Mouse (Mus musculus) frontal cortex, postnatal 14 days (tissue): ENCODE results near the gene Plxnc1.

Experiments used
- DNase-seq, 2 experiments: peaks; one replicate each; pipeline ENCODE4 v3.0.0; 2022; ENCODE audit warnings: low spot score in 2 of 2

Gene Plxnc1

DNA sequence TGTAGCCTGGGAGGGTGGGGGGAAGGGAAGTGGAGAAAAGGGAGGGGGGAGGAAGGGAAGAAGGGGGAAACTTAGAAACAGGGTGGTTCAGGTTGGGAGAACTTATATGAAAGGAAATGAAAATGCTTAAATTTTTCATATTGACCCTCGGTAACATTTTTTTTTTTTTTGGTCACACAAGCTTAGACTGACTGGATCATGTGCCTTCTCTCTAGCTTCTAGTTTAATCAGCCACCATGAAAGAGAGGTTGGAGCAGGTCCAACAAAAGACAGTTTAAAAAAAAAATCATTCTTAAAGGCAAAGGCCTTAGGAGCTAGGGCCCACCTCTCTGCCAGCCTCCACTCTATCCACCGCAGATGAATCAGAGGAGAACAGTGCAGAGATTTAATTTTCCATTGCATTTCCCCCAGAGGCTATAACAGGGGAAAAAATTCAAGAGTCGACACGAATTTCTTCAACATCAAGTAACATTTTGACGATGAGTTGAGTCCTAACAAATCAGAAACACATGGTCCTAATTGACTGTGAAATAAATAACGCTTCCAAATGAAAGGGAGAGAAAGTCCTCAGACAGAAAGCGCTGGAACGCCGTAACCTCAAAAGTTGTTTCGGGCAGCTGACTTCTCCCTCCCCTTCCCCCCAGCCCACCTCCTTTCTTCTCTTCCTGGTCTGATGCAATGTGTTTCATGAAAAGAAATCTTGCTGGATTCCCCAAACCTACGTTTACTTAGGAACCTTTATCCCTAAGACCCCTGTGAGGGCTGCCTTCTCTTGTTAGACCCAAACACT lies 120.5 kb downstream of the Plxnc1 start:
- no peak for DNase-seq

DNA sequence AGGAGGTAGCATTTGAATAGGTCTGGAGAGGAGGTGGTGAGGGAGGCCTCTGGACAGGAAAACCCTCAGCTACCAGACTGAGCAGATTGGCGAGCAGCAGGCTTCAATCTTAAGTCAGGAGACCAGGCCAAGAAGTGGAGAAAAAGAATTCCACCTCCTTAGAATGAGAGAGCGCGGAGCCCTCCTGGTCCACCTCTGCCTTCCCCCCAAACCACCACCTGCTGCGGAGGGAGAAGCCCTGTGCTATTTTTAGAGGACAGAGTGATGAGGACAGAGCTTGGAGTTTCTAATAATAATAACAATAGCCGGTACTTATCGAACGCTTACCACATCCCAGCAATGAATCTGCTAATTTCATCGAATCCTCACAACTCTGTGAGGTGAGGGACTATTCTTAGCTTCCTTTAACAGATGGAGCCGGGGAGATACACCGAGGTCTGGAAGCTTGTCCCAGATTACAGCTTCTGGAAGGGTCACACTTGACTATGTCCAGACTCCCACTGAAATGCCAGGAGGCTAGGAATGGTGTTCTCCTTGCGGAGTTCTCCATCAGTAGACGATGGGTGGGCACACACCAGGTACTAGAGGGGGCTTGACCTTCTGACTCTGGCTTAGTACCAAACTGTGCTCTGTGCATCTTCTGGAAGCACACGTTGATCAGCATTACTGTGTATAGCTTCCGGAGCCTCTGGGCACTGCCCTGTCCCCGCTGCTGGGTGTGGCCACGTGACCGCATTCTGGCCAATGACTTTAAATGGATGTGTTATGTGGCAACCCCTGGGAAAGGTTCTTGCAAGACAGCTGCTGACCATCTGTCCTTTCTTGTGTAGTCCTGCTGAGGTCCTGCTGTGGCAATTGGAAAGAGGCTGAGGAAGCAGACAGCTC lies 125.6 kb downstream of the Plxnc1 start:
- DNase-seq, result no peak

DNA sequence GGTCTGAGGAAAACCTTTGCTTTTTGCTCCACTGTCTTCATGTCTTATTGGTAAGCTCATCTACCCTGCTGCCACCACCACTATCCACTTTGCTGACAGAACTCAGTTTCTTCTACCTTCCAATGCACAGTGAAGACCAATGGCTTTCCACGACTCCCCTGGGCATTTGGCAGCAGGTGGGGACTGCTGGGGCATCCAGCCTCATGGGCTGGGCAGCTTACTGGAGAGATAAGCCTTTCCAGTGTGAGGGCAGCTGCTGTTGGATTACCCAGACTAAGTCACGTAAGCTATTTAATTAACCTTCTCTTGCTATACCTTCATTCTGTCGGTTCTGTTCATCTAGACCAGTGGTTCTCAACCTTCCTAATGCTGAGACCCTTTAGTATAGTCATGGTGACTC lies 126.5 kb downstream of the Plxnc1 start:
- DNase-seq, result no peak

DNA sequence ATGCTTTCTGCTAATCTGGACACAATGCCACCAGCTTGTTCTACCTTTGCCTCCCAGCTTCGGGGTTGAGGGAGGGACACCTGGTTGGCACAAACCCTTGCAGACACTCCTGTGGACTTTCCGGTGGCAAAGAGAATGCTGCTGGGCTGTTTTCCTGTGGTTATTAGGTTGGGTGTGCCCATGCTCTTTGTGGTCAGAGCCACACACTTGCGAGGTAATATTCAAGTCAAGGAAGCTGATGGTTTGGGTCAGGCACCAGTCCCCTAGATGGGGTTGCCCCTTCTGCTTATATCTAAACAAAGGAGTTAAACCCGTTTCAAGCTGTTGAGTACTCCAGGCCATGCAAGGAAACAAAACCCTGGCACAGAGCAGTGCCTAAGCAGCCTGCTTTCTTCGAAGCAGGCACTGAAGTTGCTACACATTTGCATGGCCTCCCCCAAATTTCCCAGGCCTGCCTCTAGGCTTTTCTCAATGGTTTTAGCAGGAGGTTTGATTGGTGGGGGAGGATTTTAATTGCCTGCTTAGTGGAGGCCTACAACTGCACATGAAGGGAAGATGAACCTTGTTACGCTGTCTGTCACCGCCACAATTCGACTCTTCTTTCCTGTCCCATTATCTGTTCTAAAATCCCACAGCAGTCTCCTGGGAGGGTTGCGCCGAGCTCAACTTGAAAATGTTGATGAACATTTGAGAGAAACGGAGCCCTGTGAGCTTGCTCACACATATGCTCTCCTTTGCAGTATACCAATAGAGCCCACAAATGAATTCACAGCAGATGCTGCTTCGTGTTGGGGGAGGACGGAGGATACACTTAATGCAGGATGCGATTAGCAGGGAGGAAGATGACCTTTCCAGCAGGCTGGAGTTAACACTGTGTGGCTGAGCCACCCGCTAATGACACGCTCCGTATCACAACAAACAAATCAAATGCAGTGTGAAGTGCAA lies 132.5 kb downstream of the Plxnc1 start:
- no peak for DNase-seq

DNA sequence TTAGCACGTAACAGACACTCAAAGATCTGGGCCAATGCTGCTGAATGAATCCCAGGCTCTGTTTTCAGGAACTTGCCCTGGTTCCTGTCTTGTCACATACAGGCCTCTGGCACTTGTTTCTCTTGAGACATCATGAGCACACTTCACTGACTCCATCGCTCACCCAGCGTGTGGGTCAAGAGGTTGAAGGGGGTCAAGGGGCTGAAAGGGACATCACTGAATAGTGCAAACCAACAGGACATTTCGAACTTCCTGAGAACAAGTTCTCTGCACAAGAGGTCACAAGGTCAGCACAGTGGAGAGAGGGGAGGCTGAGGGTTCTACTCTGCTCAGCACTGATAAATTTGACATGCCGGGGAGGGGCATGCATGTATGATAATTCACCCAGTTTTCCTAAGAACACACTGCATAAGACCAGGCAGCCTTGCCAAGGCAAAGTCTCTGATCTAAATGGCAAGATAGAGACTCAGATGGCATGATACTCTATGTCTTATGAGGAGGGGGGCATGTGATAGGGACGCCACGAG lies 134.6 kb downstream of the Plxnc1 start:
- DNase-seq, result no peak

DNA sequence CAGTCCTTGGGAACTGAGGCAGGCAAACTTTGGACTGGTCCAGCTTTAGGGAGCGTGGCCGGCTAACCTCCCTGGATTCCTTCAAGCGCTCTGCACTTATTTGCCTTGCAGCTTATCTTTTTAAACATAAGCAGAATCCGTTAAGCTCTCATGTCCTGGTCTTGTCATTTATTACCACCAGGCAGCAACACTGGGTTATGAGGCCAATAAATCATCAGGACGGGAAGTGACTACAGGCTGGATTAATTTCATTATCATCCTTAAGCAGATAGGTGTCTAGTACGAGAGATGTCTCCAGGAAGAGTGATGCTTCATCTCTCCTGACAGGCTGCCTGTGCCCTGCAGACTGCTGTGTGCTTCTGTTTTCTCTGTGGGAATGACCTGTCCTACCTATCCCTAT lies 136.4 kb downstream of the Plxnc1 start:
- no peak for DNase-seq

DNA sequence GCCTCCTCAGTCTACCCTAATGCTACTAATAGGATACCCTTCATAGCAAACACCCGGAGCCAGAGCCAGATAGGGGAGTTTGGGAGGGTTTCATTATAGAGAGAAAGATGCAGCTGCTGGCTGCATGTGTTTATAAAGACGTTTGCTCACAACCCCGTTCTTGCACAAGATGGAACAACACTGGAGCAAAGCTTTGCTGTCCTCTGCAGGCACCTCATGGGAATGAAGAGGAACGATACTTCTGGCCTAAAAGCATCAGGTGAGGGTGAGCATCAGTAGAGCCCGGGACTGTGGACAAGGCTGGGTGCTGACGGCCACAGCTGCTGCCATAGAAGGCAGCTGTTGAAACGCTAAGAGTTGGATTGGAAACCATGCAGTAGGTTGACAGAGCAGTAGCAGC lies 137.3 kb downstream of the Plxnc1 start:
- no peak for DNase-seq

DNA sequence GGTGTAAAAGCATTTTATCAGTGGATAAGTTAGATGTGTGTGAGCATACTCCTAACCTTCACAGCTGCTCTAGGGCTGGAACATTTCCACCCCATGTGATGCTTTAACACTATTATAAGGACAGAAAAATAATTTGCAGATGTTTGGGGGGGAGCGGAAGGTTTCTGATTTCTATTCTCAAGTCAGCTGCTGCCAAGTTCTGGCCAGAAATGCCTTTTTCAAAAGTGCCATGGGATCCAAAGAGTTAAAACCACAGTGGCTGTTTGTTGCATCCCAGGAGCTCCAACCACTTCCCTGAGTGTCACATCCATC lies 139.8 kb downstream of the Plxnc1 start:
- DNase-seq, result no peak

DNA sequence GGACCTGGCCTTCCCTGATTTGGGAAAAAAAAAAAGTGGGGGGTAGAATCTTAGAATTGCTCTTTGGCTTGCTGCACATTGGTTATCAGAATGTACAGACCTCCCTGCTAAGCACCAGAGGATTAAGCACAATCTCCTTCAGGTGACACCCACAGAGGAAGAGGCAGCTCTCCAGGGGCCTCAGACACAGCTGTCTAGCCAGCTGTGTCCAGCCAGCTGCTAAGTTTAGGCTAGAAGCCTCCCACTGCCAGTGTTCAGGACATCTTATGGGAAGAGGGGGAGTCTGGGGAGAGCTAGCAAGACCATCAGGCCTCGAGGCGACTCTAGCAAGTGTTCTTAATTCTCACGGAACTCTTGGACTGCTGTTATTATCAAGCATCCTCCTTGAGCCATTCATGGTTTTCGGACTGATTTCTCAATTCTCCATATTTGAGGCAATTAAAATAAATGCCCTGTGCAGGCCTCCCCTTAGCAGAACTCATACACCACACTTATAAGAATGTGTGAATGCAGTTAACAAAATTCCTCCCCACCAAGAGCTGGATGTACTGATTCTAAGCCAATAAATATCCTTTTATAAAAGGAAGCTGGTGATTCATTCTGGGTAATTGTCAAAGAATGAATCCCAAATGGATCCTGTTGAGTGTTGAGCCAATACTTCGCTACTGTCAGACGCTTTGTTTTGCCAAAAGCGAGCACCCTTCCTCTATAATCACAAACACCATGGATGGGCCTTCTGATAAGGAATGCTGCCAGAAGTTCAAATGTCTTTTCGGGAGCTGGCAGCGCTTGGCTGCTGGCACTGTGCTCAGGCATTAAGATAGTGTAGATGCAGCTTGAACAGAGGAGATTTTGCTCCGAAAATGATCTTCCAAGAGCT lies 140.4 kb downstream of the Plxnc1 start:
- no peak for DNase-seq

DNA sequence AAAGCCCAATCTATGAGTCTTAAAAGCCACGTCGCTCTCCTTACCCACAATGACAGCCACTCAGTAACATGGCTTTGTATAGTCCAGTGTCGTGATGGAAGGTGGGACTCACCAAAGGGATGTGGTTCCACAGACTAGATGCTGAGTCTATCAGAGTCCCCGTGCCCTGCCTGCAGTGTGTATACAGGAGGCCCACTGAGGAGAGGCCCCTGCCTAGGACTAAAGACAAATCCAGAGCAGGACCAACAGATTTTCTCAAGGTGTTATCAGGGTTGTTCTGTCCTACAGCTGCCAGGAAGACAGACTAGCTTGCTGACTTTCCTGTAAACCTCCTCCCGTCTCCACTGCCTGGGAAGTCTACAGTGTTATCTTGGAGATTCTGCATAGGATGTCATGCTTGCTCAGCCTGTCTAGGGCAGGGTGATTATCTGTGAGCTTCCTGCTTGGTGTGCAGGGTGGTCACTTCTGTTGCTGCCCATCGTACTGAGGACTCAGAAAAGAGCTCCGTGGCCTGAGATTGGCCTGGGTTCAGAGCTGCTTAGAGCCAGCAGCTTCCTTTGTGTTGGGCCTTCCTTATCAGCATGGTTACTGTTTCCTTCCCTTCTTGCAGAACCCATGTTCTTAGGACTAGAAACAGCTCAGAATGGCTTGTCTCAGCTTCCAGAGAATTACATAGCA lies 143.8 kb downstream of the Plxnc1 start:
- DNase-seq, result no peak

DNA sequence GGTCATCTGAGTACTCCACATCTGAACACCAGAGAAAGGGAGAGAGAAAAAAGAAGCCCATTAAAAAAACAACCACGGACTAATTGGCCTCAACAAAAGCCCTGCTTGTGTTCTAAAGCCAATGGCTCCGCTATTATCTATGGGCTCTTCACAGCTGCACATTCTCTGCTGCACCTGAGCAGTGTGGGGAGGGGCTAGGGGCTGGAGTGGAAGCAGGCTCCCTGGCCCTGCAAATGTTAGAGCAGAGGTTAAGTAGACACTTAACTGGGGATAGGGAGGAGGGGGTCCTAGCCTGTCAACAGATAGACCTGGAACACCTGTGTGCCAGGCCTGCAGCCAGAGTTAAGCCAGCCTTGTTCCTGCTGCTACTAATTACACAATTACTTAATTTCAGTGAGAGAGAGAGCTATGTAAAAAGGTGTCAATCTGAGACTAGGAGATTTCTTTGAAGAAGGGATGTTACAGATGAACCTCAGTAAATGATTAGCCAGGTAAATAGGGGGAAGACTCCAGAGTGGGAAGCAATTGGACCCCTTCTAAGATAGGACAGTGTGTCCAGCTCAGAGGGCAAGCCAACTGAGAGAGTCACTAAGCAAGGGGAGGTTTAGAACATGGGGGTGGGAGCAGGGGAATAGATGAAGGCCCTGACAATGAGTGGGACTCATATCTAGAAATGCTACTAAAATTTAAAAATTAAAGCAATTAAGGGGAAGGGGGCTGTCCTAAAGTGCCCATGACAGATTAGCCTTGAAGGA lies 145.0 kb downstream of the Plxnc1 start:
- no peak for DNase-seq

DNA sequence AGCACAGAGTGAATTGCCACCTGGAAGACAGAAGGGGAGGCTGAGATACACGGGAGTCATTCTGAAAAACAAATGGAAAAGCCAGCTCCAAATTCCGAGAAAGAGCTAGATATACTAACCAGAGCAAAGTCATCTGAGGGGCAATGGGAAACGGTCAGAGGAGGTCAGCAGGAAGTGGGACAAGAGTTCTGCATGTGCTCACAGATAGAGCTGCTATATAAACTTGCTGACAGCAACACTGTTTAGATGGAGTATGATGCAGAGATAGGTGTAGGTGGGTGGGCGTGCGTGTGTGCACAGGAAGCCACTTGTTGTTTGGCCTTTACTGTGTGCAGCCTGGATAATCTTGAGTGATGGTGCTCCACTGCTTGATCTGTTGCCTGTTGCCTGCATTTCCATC lies 146.5 kb downstream of the Plxnc1 start:
- DNase-seq, result no peak

DNA sequence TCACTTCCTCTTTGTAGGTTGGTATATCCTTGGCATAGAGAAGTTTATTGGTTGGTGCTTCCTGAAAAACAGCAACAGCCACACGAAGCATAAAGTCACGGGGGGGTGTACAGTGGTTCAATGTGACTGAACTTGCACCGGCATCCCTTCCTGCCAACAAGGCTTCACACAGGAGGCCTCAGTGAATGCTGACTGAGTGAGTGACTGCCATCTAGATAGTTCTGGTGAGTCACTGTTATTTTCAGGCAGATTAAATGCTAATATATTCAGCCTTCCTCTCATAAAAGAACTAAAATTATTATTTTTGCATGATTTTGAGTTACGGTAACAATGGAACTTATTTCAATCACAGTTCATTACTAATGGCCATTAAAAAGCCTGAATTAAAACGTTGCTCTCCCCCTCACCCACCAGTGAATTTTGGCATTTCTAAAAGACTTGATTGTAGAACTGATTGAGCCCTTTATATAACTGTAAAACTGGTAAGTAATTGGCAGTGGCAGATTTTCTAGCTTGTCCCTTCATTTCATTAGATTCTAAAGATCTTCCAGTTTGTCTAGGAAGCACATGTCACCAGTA lies 149.9 kb downstream of the Plxnc1 start:
- DNase-seq, result no peak

DNA sequence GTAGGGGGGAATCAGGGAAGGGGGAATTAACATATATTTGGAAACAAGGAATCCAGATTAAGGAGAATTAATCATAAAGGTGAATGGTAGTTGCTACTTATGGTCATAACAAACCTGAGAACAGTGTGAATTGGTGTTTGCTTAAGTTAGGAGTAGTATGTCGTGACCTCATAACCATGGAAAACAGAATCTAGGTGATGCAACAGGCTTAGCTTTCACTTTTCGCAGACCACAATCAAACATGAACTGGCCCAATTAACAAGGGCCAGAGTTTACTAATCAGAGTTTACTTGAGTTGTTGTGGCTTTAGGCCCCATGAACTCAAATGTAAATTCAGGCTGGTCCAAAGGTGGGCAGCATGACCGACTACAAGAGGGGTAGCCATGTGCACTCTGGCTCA lies 150.7 kb downstream of the Plxnc1 start:
- no peak for DNase-seq

DNA sequence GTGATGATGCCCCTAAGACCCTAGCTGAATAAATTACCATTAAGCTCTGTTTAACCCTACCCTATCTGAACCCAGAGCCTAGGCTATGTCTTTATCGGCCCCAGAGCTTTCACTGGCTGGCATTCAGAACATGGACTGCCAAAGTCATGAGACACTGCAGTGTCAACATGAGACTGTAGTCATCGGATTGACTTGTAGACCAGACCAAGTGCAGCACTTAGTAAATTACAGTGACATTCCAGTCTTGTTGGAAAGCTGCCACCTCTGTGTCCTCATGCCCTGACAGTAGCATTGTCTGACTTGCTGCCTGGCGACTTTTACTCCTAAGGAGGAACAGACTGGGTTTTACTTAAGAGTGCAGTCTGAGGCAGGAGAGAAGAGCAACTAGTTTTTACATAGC lies 155.4 kb downstream of the Plxnc1 start:
- no peak for DNase-seq

DNA sequence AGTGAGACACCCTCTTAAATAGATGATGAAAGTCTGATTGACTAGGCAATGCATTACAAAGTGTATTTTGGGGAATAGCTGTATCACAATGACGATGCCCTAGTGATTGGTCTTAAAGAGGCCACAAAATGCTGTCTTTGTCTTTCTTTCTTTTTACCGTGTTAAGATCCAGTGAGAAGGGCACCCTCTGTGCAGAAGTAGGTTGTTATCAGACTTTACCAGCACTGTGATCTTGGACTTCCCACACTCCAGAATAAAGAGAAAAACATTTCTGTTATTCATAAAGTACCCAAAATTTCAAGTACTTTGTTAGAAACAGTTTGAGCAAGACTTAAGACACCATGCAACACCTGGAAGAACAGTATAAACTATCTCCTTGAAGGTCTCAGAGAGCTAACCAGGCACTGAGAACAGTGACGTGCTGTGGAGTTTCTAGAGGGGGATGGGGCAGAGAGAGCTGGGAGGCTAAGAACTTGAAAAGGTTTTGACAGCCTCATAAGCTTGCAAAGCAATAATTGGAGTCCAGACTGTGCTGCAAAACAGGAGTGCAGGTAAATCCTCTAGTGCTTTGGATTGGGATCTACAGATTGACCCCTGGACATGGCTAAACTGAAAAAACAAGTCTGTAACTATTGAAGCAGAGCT lies 163.9 kb downstream of the Plxnc1 start:
- DNase-seq, result no peak

DNA sequence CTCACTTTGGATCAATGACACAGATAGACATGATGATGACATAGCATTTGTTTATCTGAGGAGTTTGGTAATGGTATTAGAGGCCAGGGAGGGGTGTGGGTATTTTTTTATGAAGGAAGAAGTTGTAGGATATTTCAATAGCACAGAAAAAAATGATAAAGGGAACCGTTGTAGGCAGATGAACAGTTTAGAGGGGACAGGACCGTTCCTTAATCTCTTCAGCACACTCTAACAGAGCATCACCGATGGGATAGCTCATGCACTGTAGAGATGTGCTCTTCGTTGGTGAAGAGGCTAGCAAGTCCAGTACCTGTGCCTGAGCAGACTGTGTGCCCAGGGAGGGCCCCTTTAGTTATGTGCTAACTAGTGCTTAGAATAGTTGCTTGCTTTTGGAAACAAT lies 165.3 kb downstream of the Plxnc1 start:
- no peak for DNase-seq

DNA sequence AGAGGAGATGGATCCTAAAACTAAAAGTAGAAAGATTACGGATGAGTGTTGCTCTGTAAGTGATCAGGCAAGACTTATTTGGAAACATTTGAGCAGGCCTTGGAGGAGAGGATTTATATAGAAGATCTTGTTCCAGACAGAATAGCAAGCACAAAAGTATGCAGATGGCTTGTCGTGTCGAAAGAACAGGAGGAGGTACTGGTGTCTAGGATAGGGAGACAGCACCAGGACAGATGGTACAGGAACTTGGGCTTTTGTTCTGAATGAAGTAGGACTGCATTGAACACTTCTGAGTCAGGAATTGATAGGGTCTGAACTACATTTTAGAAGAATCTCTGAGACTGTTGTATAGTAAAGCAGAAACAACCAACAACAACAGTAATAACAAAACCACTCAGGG lies 167.1 kb downstream of the Plxnc1 start:
- DNase-seq, result no peak

DNA sequence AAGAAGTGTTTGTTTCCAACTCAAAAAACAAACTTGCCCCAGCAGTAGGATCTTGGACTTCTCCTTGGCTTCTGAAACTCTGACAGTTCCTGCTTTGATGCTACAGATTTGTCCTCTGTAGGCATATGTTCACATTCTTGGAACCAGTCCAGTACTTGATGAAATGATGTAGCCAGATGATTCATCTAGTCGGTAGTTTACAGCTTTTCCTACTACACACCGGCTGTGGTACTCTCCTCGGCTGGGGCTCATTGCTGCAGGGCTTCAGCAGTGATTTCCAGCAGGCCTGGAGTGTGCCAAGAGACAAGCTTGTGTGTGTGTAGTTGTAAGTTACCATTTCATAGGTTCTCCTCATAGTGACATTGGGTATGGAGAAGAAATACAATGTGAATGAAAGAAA lies 173.1 kb downstream of the Plxnc1 start:
- no peak for DNase-seq
